Mouse (Mus musculus) heart, postnatal 4 days (tissue): ENCODE measurements at regions not wholly inside any gene's neighbourhood (a gene's known extent, or its start where the extent isn't known, plus 50 kb on each side); places are given as distances from the start of the nearest gene placed in this dataset.

Source experiments
- DNase-seq: peaks from one replicate; pipeline ENCODE4 v3.0.0; 2021

DNA sequence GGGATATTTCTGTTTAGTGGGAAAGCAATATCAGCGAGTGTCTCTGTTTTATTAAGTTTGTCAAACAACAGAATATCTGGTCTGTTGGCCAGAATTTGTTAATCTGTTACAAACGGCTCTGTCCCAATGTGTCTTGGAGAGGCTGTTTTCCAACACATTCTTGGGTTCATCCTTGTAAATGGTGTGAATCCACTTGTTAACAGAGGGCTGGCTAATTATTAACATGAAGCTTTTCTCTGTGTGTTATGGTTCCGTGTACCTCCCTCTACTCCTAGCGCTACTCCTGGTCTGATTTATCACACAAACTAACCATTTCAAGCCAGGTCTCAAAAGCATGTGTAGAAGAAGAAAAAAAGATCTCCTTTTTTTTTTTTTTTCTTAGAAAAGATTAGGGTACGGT is 60.4 kb downstream of the Pou3f3 start:
- DNase-seq: no peak

DNA sequence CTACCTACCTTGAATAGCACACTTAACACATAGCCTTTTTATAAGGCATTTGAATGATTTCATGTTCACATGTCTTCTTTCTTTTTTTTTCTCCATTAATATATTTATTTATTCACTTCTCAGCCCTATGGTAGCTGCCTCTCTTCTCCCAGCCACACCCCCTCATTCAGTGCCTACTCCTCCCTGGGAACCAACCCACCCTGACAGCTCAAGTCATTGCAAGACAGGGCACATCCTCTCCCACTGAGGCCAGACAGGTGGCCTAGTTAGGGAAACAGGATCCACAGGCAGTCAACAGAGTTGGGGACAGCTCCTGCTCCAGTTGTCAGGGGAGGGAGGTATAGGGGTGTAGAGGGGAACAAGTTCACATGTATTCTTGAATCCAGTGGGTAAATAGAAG is 60.9 kb downstream of the Pou3f3 start:
- DNase-seq: no peak

DNA sequence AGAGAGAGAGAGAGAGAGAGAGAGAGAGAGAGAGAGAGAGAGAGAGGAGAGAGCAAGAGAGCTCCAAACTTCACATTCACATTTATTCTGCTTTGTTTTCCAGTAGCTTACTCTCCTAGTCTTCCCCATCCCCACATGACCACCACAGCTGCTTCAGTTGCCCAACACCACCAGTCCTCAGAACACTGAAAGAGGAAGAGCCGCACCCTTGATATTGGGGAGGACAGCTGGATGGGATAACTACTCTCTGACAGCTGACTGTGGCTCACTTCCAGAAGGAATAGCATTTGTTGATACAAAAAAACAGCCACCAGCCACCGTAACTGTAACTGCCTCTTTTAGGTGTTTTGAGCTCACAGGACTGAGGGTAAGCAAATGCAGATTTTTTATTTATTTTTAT is 67.9 kb downstream of the Pou3f3 start:
- DNase-seq: peak; percentile 5

DNA sequence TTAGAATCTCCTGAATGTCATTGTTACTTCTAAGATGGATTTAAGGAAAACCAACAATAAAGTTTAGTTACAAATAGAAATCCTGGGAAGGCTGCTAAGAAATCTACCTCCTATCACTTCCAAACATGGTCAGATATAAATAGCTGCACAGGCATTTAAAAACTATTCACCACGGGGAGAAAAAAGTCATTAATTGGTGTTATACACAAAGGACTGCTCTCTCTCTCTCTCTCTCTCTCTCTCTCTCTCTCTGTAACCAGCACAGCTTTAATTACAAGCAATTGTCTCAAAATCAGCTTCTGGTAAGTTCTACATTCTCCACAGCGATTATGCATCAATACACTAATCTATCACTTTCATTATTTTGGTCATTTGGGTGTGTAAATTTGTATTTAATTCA is 68.5 kb downstream of the Pou3f3 start:
- DNase-seq: no peak

DNA sequence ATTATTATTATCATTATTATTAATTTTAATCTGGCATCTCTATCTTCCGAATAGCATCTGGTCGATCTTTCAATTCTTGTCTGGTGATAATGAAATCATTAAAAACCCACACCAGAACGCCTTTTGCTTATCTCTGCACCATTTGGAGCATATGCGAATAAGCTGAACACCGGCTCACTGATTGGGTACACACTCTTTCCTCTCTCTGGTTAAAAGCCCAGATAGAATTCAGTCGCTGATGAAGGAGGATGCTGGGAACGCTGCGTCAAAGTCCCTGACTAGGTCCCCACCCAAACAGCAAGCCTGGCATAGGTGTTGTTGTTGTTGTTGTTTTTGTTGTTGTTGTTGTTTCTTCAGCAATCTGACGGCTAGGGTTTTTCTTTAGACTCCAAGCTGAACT is 74.5 kb downstream of the Pou3f3 start:
- DNase-seq: no peak

DNA sequence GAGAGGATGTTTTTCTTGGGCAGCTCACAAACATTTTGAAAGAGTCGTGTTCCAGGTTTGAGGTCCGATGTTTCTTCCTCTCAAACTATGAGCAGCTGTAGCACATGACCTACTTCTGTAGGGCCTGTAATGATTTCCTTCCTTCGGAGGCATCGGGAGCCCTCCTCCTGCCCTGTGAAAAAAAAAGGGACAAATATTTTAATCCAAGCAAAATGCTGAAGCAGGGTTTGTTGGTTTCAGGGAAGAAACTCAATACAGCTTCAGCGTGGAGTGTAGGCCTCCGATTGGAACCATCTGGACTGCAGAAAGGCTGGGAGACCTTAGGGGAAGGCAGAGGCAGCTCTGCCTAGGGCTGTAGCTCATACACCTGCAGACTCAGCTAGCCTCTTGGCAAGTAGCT is 76.4 kb downstream of the Pou3f3 start:
- DNase-seq: no peak

DNA sequence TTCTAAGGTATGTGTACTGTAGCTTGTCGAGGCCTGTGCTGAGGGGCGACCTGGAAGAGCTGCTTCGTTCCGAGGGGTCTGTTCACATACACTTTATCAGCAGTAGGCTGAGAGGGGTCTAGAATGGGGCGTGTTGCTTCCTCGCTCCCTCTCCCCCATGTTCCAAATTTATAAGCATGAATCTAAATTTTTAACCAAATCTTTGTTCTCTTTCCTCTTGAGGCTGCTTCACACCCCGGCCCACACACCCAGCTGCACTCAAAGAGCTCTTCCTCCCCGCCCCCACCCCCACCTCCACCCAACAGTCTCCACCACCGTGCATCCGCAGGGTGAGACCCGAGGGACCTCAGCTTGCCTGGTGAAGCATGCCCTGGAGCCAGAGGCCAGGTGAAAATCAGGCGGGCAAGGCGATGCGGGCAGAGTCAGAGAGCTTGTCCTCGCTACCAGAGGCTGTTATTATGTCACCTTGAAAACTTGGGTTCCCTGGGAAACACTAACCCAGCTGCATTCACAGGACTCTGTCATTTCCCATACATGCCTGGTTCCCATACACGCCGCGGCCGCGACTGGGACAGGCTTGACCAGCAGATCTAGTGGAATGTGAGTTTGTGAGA is 77.1 kb upstream of the Mrps9 start:
- DNase-seq: no peak

DNA sequence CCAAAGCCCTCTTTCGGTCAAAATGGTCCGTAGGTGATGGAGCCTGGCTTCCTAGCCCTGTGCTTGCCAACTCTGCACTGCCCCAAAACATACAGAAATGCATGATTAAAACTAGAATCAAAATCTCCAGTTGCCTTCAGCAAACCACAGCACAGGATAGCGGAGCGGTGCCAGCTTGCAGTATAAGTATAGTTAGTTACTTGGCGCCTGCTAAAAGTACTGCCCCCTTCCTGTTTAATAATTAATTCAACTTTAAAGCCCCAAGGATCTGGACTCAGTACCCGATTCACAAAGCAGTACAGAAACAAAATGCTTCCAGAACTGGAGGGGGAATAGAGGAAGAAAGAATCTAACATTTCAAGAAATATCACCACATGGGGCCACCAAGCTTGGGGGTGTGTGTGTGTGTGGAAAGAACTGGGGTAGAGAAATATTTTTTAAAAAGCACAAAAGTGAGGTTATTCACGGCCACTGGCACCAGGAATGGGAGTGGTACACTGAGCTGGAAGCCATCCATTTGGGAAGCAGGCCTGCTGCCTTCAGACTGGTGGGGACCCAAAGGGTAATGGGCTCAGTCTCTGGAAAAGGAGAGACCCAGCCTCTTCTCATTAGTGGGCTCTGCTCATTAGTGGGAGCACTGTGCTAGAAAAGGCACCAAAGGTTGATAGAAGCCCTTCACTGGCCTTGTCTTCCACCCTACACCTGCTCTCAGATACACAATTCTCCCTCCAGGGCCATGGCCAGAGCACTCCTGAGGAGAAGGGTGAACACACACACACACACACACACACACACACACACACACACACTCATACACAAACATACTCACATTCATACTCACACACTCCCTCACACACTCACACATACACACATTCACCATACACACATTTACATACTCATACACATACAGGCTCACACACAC is 75.8 kb upstream of the Mrps9 start:
- no peak for DNase-seq

DNA sequence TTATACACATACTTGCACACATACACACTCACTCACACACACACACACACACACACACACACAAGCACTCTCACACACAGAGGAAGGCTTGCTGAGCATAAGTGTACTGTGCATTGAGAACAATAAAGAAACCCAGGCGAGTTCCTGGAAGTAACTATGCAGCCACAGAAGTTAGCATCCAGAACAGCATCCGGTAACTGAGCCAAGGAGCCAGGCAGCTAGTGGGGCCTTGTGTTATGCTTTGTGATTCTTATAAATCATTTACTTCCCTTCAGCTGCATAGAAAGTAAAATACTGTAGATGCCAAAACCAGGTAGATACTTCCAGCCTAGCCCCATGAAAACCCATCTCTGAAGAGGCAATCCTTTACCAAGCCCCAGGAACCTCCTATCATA is 75.1 kb upstream of the Mrps9 start:
- no peak for DNase-seq

DNA sequence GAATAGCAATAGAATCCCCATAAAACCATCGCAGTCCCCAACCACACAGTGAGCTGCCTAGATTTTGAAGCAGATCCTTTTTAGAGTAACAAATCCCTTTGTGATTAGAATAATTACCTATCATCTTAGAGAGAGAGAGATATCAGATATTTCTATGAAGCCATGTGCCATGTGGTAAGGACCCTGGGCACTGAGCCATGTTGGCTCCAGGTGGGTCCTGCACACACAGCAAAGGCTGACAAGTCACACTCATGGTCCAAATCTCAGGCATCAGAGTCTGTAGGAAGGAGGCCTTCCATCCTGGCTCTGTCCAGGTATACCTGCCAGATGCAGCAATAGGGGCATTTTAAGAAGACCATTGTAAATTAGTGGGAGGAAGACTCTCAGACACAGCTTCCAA is 73.6 kb upstream of the Mrps9 start:
- DNase-seq: no peak

DNA sequence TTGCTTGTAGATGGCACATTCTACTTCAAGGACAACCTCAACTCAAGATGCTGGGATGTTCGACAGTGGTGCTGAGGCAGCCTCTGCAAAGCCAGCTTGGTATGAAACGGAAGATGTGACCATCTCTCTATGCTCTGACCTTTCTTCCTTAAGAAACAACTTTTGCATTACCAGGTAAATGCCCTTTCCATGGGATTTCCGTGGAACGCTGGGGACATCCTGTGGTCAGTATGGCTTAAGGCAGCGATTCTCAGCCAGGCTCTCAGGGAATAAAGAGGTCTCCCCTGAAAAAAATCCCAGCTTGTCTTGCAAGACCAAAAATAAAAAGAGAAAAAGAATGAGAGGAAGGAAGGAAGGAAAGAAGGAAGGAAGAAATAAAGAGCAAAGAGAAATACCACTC is 71.3 kb upstream of the Mrps9 start:
- peak; percentile 23 for DNase-seq

DNA sequence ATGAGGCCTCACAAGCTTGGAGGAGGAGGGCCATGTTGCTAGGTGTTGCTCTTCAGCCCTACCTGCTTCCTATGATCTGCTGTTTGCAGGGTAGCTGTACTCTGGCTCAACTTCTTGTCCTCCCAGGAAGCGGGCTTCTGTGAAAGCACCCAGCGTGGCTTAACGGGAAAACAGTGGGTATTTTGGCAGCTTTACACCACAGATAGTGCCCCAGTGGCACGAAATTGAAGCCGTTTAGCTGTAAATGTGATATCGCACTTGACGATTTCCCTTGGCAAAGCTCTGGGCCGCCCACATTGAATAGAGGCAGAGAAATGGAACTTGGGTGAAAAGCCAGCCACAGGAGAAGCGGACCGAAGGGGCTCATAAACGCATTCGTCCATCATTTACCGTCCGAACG is 70.8 kb upstream of the Mrps9 start:
- DNase-seq: no peak

DNA sequence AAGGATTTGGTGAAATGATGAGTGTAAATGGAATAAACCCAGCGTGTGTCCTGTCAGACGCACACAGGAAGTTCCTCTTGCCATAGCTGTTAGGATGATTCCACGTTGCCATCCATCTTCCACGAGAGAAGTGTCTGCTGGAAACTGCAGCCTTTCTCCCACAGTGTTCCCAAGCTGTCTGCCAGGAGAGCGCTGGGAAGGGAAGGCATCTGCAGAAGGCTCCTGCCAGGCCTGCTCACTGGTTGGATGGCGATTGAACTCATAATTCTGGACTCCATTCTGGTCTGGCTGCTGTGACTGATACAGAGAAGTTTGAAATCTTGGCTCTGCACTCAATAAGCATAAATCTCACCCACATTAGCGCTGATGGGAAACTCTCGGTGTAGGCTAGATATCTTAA is 69.5 kb upstream of the Mrps9 start:
- DNase-seq: no peak

DNA sequence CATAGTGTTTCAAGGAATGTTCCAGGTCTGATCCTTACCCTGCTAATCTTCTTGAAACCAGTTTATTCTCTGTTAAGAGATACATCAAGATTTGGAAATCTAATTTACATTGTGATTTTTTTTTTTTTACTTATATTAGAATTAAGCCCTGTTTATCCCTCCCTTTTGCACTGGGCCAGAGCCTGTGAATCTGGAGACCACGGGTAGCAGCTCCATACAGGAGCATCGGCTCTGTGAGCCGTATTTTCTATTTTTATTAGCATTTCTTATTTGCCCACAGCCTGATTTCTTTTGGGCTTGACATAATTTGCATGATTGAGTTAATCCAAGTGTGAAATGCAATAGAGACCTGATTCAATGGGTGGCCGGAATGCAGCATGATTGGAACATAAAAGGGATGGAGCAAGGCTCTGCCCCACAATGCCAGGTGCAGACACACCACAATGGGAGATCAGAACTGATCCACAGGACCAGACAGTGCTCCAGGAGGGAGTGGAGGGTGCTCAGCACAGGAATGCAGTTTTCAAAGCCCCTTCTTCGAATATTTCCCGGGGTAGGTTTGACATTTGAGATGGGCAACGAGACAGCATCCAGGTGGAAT is 67.9 kb upstream of the Mrps9 start:
- no peak for DNase-seq

DNA sequence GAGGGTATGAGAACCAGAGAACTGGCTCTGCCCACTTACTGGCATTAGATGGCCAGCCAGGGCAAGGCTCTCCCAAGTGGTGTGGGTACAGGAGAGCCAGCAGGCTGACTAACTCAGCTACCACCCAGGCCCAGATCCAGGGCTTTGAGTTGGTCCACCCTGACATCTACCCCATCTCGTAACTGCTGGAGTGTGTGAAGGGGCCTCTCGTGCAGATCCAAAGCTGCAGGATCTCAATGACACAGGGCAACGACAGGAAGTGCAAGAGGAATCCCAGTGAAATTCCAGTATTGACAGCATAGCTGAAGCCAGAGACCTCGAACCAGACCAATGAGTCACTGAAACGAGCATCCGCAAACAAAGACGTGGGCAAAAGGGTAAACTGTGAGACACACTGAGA is 63.8 kb upstream of the Mrps9 start:
- no peak for DNase-seq

DNA sequence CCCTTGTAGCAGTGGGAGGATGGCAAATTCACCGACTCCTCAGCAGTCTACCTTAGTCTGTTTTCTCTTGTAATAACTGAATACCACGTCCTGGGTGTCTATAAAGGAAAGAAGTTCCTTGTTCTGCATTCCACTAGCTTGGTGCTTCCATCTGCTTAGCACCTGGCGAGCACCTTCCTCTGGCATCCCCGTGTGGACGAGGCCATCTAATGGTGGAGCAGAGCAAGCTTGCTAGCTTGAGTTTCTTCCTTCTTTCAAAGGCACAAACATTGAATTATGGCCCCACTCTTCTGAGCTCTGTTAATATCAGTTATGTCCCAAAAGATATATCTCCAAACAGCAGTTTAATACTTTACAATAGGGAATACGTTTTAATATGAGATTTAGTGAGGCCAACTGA is 62.6 kb upstream of the Mrps9 start:
- DNase-seq: no peak
